Mouse (Mus musculus) adrenal gland, adult 10 weeks (tissue): Measurements from ENCODE around the gene Grm7. TPM values are rescaled to one million over a fixed set of nuclear protein-coding genes. Genes with fewer than 3 reads are reported as not detected.

Experiments
- polyA plus RNA-seq: library from polyadenylated mRNA; stranded (reverse); fragments of 350-450 nt; fragmentation: Illumina TruSeq; extraction: RNeasy Lipid Tissue Mini Kit (QIAGEN cat#74804); gene quantifications from one replicate; pipeline ENCODE4 v1.2.3, GENCODE M21; 2014; ENCODE audit warnings: low read depth, low replicate concordance

Grm7 gene
- polyA plus RNA-seq: 1.6 TPM

GRCm38 (mm10) chr6:110645411-110646361, at the start of gene Grm7:
Grm7 (plus strand) TSS chr6:110645581.

